Mouse (Mus musculus) G1E (cell line): ENCODE data around the gene Ermap.
A peak's percentile ranks its signal among the peaks of the same experiment; 100 is the strongest.

Source experiments
- CTCF ChIP-seq: IDR thresholded peaks from 2 replicates; pipeline ENCODE4 v1.5.1; 2012; ENCODE audit warnings: low read depth, low read length, inconsistent platforms, mixed read lengths
- GATA1 ChIP-seq: IDR thresholded peaks from 2 replicates; pipeline ENCODE4 v1.6.1; 2012; ENCODE audit warnings: borderline replicate concordance, low read length, inconsistent platforms, mixed read lengths
- GATA2 ChIP-seq: IDR thresholded peaks from 2 replicates; pipeline ENCODE4 v1.6.1; 2012; ENCODE audit warnings: low read depth, low read length, inconsistent platforms, borderline replicate concordance
- TAL1 ChIP-seq: conservative IDR thresholded peaks from 2 replicates; pipeline ENCODE4 v1.6.1; 2012; ENCODE audit warnings: low read depth, low read length, inconsistent platforms, mixed read lengths

GRCm38 (mm10) chr4:119204672-119205071, 14.9 kb upstream of the Ermap start:
- TF ChIP-seq CTCF (peak; percentile 77), TAL1 (no peak), GATA2 (no peak), GATA1 (no peak)
